Comparison of ENCODE assay signal across 10 mouse cellular contexts in genomic region chr1:74121821-74122576, GRCm38 (mm10). TPM values are rescaled to one million over a fixed set of nuclear protein-coding genes. Genes with fewer than 3 reads are reported as not detected.
DNase-seq lines count a peak whose midpoint lies in the region; ATAC-seq lines count a peak whose summit lies in the region.
"Had no signal": no experiment of that assay in that cellular context is flagged by ENCODE, and none has a peak within 500 bp of the region (broad histone marks: within the 10 kb centered on the region; RNA-seq: fewer than 3 reads in every experiment).

No protein-coding gene starts in this region.

- peak overlapping the region; percentile 97 for H3K4me2 ChIP-seq in neural tube, embryonic 12.5 days (replicated peaks)
- no peak overlapping the region for H3K4me2 ChIP-seq in neural tube, embryonic 15.5 days
- peak overlapping the region; percentile 78 for H3K4me2 ChIP-seq in hindbrain, embryonic 13.5 days
- peak overlapping the region; percentile 95 for H3K4me2 ChIP-seq in lung, embryonic 15.5 days
- H3K4me2 ChIP-seq: liver, embryonic 13.5 days; stomach, embryonic 15.5 days had no signal

- peaks cover 15% of the 10 kb centered on the region; the same call in 1 of the 2 replicates for H3K27me3 ChIP-seq in neural tube, embryonic 12.5 days (replicated peaks)
- H3K27me3 ChIP-seq in neural tube, embryonic 15.5 days (replicated peaks) = peaks cover 26% of the 10 kb centered on the region
- H3K27me3 ChIP-seq in hindbrain, embryonic 13.5 days = peaks cover 42% of the 10 kb centered on the region
- H3K27me3 ChIP-seq in lung, embryonic 15.5 days = peaks cover 17% of the 10 kb centered on the region; the same call in 1 of the 2 replicates

- DNase-seq in telencephalon, adult 2 months (ENCODE audit: low read depth, low spot score) = peak; percentile 26
- DNase-seq in spleen, postnatal 4 days (ENCODE audit: low spot score in 2 of 2) = no peak
- DNase-seq in gastrocnemius, postnatal 36 days = no peak
- DNase-seq: liver, embryonic 13.5 days had no signal

- no peak overlapping the region for H3K9ac ChIP-seq in neural tube, embryonic 12.5 days
- H3K9ac ChIP-seq in neural tube, embryonic 15.5 days (replicated peaks) = no peak overlapping the region
- no peak overlapping the region for H3K9ac ChIP-seq in hindbrain, embryonic 13.5 days
- no peak overlapping the region for H3K9ac ChIP-seq in lung, embryonic 15.5 days
- H3K9ac ChIP-seq: liver, embryonic 13.5 days; stomach, embryonic 15.5 days had no signal

- H3K9me3 ChIP-seq in neural tube, embryonic 12.5 days = no peaks in the 10 kb centered on the region
- no peaks in the 10 kb centered on the region for H3K9me3 ChIP-seq in neural tube, embryonic 15.5 days (replicated peaks)
- H3K9me3 ChIP-seq in hindbrain, embryonic 13.5 days = no peaks in the 10 kb centered on the region
- no peaks in the 10 kb centered on the region for H3K9me3 ChIP-seq in lung, embryonic 15.5 days
- H3K9me3 ChIP-seq: liver, embryonic 13.5 days; stomach, embryonic 15.5 days had no signal

- no peaks in the 10 kb centered on the region for H3K36me3 ChIP-seq in neural tube, embryonic 12.5 days
- no peaks in the 10 kb centered on the region for H3K36me3 ChIP-seq in neural tube, embryonic 15.5 days
- H3K36me3 ChIP-seq in hindbrain, embryonic 13.5 days = no peaks in the 10 kb centered on the region
- no peaks in the 10 kb centered on the region for H3K36me3 ChIP-seq in lung, embryonic 15.5 days
- H3K36me3 ChIP-seq: liver, embryonic 13.5 days; stomach, embryonic 15.5 days had no signal

- H3K4me3 ChIP-seq in neural tube, embryonic 12.5 days = no peak overlapping the region
- no peak overlapping the region for H3K4me3 ChIP-seq in neural tube, embryonic 15.5 days (replicated peaks)
- H3K4me3 ChIP-seq in brown adipose tissue, adult 24 weeks (ENCODE audit: insufficient read depth, low read depth, low read length) = no peak overlapping the region
- H3K4me3 ChIP-seq in hindbrain, embryonic 13.5 days = no peak overlapping the region; the same call in 1 of the 2 replicates
- no peak overlapping the region for H3K4me3 ChIP-seq in lung, embryonic 15.5 days
- H3K4me3 ChIP-seq: liver, embryonic 13.5 days; stomach, embryonic 15.5 days had no signal

- no peak overlapping the region for H3K27ac ChIP-seq in neural tube, embryonic 12.5 days
- H3K27ac ChIP-seq in neural tube, embryonic 15.5 days (replicated peaks) = no peak overlapping the region
- peak overlapping the region; percentile 75 for H3K27ac ChIP-seq in brown adipose tissue, adult 24 weeks (replicated peaks; ENCODE audit: low read depth, low read length)
- 0 out of 2 replicates have a peak overlapping the region, but pooled peaks have one; percentile 35 for H3K27ac ChIP-seq in hindbrain, embryonic 13.5 days
- H3K27ac ChIP-seq in lung, embryonic 15.5 days = no peak overlapping the region
- H3K27ac ChIP-seq: liver, embryonic 13.5 days; stomach, embryonic 15.5 days had no signal

- peaks cover 23% of the 10 kb centered on the region for H3K4me1 ChIP-seq in neural tube, embryonic 12.5 days
- peaks cover 27% of the 10 kb centered on the region for H3K4me1 ChIP-seq in neural tube, embryonic 15.5 days
- H3K4me1 ChIP-seq in brown adipose tissue, adult 24 weeks (ENCODE audit: control insufficient read depth, insufficient read depth, insufficient read length, low read length) = peaks cover 14% of the 10 kb centered on the region
- peaks cover 43% of the 10 kb centered on the region for H3K4me1 ChIP-seq in hindbrain, embryonic 13.5 days (replicated peaks)
- H3K4me1 ChIP-seq in lung, embryonic 15.5 days = peaks cover 38% of the 10 kb centered on the region

- no peak for ATAC-seq in neural tube, embryonic 12.5 days (ENCODE audit: low FRiP score, low read depth)
- no peak for ATAC-seq in neural tube, embryonic 15.5 days (ENCODE audit: low FRiP score)
- no peak for ATAC-seq in hindbrain, embryonic 13.5 days (ENCODE audit: low FRiP score)
- no peak; the same call in 1 of the 2 replicates for ATAC-seq in lung, embryonic 15.5 days (ENCODE audit: borderline replicate concordance, extremely low read depth, low FRiP score, low TSS enrichment)

- 58% methylated on average over 9 of the region's 9 CpGs for WGBS in neural tube, embryonic 12.5 days
- 42% methylated on average over 9 of the region's 9 CpGs for WGBS in neural tube, embryonic 15.5 days
- 34% methylated on average over 9 of the region's 9 CpGs for WGBS in hindbrain, embryonic 13.5 days
- WGBS in lung, embryonic 15.5 days = 32% methylated on average over 9 of the region's 9 CpGs

- intact Hi-C loops in gastrocnemius, postnatal 36 days (cut with DNase I) = loop anchor here (5.0 kb wide), 2 partner anchors 35 to 140 kb away; no protein-coding TSS in a partner anchor

RNA-seq across cellular contexts. Expression of gene Tns1, which starts 2.2 kb away (rescaled TPM):
- 13.8 and 16.5 TPM in 2 replicates for polyA plus RNA-seq in neural tube, embryonic 12.5 days (2016; fragmentation: Nextera tagmentation; extraction: Ambion mirVana)
- polyA plus RNA-seq in neural tube, embryonic 15.5 days (2015; fragmentation: Nextera tagmentation; extraction: Ambion mirVana) = 13.3 and 20.6 TPM in 2 replicates
- 237 and 280 TPM in 2 replicates for polyA plus RNA-seq in brown adipose tissue, adult 24 weeks (2012; ENCODE audit: insufficient read depth, insufficient read length, missing spikeins)
- 10.3 and 13.0 TPM in 2 replicates for polyA plus RNA-seq in hindbrain, embryonic 13.5 days (2015; fragmentation: Nextera tagmentation; extraction: Ambion mirVana)
- polyA plus RNA-seq in lung, embryonic 15.5 days (2015; fragmentation: Nextera tagmentation; extraction: Ambion mirVana) = 104 and 130 TPM in 2 replicates
- 100 to 1,000 TPM; 194 to 248 TPM for total RNA-seq in gastrocnemius, postnatal 36 days (2021)

RNA-seq across cellular contexts. Expression of gene Rufy4, which starts 3.3 kb away (rescaled TPM):
- 0.37 and 0.51 TPM in 2 replicates for polyA plus RNA-seq in neural tube, embryonic 12.5 days (2016; fragmentation: Nextera tagmentation; extraction: Ambion mirVana)
- 0.18 and 0.37 TPM in 2 replicates for polyA plus RNA-seq in neural tube, embryonic 15.5 days (2015; fragmentation: Nextera tagmentation; extraction: Ambion mirVana)
- polyA plus RNA-seq in brown adipose tissue, adult 24 weeks (2012; ENCODE audit: insufficient read depth, insufficient read length, missing spikeins) = 1.8 and 2.1 TPM in 2 replicates
- 0.57 and 0.60 TPM in 2 replicates for polyA plus RNA-seq in hindbrain, embryonic 13.5 days (2015; fragmentation: Nextera tagmentation; extraction: Ambion mirVana)
- 0.35 and 0.41 TPM in 2 replicates for polyA plus RNA-seq in lung, embryonic 15.5 days (2015; fragmentation: Nextera tagmentation; extraction: Ambion mirVana)
- total RNA-seq in gastrocnemius, postnatal 36 days (2021) = under 1 TPM in 1 of 2 experiments, not detected in 1; 0.10 TPM

RNA-seq across cellular contexts. Expression of gene Cxcr2, which starts 31.8 kb away (rescaled TPM):
- polyA plus RNA-seq in neural tube, embryonic 12.5 days (2016; fragmentation: Nextera tagmentation; extraction: Ambion mirVana) = 0.08 and 0.32 TPM in 2 replicates
- 0.05 and 0.13 TPM in 2 replicates for polyA plus RNA-seq in neural tube, embryonic 15.5 days (2015; fragmentation: Nextera tagmentation; extraction: Ambion mirVana)
- not detected in 2 replicates for polyA plus RNA-seq in brown adipose tissue, adult 24 weeks (2012; ENCODE audit: insufficient read depth, insufficient read length, missing spikeins)
- polyA plus RNA-seq in hindbrain, embryonic 13.5 days (2015; fragmentation: Nextera tagmentation; extraction: Ambion mirVana) = 0.10 and 0.17 TPM in 2 replicates
- 0.05 and 0.12 TPM in 2 replicates for polyA plus RNA-seq in lung, embryonic 15.5 days (2015; fragmentation: Nextera tagmentation; extraction: Ambion mirVana)
- not detected for total RNA-seq in gastrocnemius, postnatal 36 days (2021)

Comparison
In these comparisons a context has a peak if more than half of its experiments do, and no peak if none do; other contexts are left out.
1. H3K27ac ChIP-seq: peak in brown adipose tissue, adult 24 weeks (single experiment) and hindbrain, embryonic 13.5 days (single experiment); none in neural tube, embryonic 12.5 days (single experiment), neural tube, embryonic 15.5 days (single experiment) and lung, embryonic 15.5 days (single experiment).